Mouse (Mus musculus): ENCODE measurements around the gene Gpr35.
"Not testable (repeated sequence)": the region's sequence is repeated elsewhere in the genome, so short reads cannot be mapped to it uniquely, and the experiment has no call there.

DNA sequence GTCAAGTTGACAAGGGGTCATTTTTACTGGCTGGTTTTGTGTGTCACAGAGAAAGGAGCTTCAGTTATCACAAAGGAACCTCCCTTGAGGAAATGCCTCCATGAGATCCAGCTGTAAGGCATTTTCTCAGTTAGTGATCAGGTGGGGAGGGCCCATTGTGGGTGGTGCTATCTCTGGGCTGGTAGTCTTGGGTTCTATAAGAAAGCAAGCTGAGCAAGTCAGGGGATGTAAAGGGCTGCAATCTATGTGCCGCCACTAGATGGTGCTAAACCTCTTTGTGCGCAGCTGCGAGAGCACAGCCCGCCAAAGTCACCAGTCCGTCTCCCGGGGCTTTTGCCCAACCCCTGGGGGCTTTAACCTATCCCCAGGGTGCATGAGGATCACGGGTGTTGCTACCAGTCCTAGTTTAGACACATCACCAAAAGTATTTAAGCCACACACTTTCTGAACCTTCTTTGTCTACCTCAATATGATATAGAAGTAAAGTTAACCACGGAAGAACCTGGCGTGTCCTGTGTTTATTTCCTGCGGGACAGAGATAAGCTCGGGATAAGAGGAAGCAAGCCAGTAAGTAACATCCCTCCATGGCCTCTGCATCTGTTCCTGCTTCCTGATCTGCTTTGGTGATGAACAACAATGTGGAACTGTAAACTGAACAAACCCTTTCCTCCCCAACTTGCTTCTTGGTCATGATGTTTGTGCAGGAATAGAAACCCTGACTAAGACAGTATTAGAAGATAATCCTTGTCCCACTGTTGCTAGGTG is 6.1 kb downstream of the Gpr35 start:
- peak; percentile 36 for TF ChIP-seq CTCF (IDR thresholded peaks at IDR 0.05; ENCODE audit: low read depth, low read length)
- not testable (repeated sequence) for TF ChIP-seq EP300 (IDR thresholded peaks at IDR 0.05; ENCODE audit: insufficient read depth, low read depth, low read length)

Data from ES-Bruce4 (cell line).